Mouse (Mus musculus) B cell, adult 2 months (primary cell): ENCODE measurements at regions not wholly inside any gene's neighbourhood (a gene's known extent, or its start where the extent isn't known, plus 50 kb on each side); places are given as distances from the start of the nearest gene placed in this dataset.
A peak's percentile ranks its signal among the peaks of the same experiment; 100 is the strongest.

ENCODE experiments used
- DNase-seq, 2 experiments: peaks; one replicate each; pipeline ENCODE4 v3.0.0; 2022

DNA sequence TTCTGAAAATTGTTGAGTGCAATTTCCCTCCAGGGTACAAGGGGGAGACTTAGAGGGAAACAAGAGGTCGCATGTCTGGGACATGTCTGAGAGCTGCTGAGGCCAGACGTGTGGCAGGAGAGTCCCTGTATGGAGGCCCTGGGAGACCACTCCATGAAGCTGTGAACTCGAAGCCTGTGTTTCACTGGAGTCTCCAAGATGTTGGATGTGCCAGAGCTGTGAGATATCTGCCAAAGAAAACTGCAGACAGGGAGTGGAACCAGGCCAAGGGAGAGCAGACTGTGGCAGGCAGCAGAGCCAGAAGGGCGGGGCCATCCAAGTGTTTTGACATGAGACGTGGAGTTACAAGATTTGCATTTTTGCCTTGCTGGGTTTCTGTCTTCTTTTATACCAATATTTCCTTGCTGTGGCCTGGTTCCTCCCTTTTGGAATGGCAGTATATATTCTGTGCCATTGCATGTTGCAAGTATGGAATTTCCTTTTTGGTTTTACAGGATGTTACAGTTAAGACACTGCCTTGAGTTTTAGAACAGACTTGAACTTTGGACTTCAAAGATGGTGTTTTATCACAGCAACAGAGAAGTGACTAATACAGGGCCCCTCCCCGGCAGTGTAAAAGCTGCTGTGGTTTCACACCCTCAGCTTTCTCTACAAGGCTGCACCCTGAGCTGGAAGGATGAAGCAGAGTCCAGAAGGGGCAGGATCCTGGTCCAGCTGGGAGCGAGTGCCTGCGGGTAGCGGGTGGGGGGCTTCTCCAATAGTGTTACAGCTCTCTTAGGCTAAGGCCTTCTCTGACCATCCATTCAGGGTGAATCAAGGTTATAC lies 85.0 kb upstream of the Prok2 start:
- DNase-seq, result no peak

DNA sequence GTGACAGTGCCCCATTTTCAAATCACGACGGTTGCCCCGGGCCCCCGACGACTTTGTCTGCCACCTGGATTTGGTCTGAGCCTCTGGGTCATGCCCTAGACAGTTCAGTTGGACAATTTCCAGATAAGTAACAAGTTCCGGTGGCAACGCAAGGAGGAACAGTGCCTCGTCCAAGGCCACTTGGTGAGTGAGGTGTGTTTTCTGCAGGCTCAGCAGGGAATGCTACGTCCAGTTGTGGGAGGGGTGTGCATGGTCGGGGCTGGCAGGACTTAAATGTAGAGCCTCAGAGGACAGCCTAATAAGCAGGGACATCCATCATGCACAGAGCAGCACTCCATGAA lies 78.7 kb upstream of the Prok2 start:
- DNase-seq, result no peak

- DNase-seq, result peak; percentile 85
Measured at GRCm38 (mm10) chr6:99803983-99804904, 78.1 kb upstream of the Prok2 start.

- DNase-seq, result no peak
Measured at GRCm38 (mm10) chr6:99800919-99801318, 74.7 kb upstream of the Prok2 start.

GRCm38 (mm10) chr6:99800324-99800723 lies 74.1 kb upstream of the Prok2 start:
- DNase-seq, result no peak

DNA sequence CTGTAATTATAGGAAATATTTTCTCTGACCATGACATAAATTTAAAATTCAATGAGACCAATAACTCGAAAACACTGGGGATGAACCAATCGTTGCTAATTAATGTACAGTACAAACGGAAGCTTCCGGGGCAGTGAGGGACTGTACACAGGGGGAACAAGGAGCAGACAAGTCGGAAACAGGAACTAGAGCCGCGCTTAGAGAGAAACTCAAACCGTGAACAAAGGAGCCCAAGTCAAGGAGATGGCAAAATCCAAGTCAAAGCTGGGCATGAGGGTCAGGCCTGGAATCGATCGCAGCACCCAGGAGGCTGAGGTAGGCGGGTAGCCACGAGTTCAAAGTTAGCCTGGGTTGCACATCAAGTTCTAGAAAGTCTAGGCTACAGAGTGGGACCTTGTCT lies 70.2 kb upstream of the Prok2 start:
- no peak for DNase-seq

DNA sequence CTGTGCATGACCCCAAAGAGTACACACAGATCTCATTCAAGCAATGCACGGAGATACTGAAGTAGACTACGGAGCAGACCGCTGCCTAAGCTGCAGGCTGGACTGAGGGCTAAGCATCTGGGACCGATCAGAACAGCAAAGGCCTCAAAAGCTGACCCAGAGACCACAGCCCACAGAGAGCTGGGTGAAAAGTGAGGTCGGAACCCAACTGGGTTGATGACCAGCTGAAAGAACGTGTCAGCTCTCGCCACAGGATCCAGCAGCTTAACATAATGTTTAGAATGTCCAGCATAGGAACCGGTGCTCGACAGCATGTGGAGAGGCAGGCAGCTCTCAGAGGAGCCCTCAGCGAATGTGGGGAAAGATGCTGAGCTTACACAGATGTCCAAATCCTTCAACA lies 67.4 kb upstream of the Prok2 start:
- no peak for DNase-seq

- no peak for DNase-seq
Measured at GRCm38 (mm10) chr6:99792353-99792752, 66.2 kb upstream of the Prok2 start.

DNA sequence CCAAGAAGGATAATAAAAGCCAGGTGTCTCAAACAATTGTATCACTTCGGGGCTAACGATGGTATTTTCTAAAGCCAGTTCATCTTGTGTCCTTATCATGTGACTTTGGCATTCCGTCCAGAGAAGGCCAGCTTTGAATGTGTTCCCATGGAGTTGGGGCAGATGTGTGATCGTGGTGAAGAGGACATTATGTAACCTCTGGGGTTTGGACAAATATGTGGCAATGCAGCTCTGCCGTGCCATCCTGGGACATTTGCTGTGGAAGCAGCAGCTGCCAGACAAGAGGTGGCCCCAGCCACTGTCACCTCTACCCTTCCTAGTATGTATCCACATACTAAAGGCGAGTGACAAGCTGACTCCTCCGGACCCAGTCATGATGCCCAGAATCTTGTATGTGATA lies 60.8 kb upstream of the Prok2 start:
- no peak for DNase-seq

DNA sequence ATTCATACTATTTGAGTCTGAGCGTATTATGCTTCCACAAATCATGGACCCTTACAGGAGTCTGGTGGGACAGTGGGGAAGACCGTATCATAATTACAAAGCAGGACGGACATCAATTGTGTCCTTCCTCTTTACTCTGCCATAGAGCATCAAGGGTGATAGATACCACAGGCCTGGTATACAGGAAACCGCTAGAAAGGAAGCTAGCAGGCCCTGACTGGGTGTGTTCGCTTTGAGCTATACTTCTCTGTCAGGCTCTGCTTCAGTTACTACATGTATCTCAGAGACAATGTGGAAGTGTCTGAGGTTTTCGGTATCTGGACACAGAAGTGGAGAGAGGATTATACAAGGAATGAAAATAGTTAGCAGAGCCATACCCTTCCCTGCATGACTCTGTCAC lies 59.0 kb upstream of the Prok2 start:
- DNase-seq, result peak in 1 of 2 experiments; percentile 2

DNA sequence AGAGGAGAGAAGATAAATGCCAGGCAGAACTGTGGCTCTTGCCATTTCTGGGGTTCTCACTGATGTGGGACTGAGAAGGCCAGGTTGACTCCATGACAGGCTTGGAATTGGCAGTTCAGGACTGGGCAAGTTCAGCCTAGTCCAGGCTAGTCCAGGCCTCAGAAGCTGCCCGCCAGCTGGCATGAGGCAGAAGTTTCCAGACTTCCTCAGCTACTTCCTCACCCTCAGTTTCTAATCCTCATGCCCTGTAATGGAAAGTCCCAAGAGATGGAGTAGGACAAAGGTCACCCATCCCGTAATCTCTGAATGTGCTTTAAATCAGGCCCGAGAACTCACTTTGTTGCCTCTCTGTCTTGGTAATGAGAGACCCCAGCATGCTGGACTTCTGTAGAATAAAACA lies 58.6 kb upstream of the Prok2 start:
- no peak for DNase-seq

DNA sequence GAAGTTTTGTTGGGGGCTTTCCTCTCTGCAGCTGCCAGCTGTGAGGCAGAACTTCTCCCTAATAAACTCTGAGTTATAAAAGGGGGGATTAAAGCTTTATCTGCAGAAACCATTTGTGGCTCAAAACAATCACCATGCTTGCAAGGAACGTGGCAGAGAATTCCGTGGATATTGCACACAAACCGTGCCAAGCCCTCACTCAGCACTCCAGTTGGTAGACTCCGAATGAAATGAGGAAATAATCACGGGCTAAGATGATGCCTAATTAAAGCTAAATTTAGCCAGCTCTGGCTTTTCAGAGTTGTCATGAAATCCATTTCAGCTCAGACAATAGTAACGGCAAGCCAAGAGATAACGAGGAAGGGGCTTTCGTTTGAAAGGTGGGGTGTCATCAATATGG lies 58.1 kb upstream of the Prok2 start:
- DNase-seq, result no peak

GRCm38 (mm10) chr6:99782996-99783395 lies 56.8 kb upstream of the Prok2 start:
- peak; percentile 42 to 50 for DNase-seq
